Mouse (Mus musculus): Measurements from ENCODE around the gene Trnt1.

DNA sequence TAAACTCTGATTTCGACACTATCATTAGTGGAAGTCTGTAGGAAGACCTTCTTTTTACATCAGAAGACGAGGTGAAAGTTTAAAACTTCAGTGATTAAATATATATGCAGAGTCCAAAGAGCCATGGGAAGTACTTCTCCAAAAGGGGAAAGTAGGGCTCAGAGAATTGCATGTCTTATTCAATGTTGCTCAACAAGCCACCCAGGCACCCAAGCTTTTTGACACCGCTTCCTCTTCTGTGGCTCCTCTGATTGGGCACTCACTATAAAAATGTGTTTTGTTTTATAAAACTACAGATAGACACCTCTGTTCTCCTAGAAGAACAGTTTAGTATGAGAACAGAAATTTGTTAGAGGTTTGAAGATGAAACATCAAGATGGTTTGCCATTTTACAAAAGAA, 51.0 kb downstream of the Trnt1 start:
- TF ChIP-seq CTCF (IDR thresholded peaks at IDR 0.05; ENCODE audit: borderline replicate concordance, insufficient read depth, low read depth, low read length), result no peak
- TF ChIP-seq POLR2A (IDR thresholded peaks at IDR 0.05; ENCODE audit: borderline replicate concordance, insufficient read depth, low read length), result no peak

Data from cerebellum, adult 2 months (tissue).